Mouse (Mus musculus) retina, adult 2 months (tissue): Measurements from ENCODE around the gene Amt.

ENCODE experiments used
- DNase-seq: peaks from one replicate; pipeline ENCODE4 v3.0.0-alpha.2; 2012; ENCODE audit warnings: low read depth, low spot score

Gene Amt

DNA sequence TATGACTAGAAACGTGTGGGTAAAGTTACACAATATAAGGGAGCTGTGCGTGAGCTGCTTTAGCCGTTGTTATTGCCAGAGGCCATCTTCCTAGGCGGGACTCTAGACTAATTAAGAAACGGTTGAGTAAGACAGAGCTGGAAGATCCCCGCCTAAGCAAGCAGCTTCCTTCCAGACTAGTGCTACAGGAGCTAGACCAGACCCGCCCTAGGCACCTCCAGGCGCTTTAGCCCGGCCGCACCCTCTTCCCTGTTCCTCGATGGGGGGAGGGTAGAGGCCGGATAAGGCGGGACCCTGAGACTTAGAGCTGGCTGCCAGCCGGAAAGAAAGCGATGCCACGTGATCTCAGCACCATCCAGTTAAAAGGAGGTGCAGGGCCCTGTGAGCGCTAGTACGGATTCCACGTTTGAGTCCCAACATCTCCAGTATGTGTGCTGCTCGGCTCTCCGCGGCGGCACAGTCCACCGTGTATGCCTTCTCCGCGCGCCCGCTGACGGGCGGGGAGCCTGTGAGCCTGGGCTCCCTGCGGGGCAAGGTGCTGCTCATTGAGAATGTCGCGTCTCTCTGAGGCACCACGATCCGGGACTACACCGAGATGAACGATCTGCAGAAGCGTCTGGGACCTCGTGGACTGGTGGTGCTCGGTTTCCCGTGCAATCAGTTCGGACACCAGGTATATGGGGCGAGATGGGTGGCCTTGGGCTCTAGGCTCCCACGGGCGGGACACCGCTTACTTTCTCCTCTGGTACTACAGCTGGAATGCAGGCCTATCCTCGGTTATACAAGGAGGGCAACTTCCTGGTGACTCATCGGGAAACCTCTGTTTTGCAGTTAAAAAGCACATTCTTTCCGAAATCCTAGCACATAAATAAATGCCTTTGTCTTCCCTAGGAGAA, 42.5 kb downstream of the Amt start, which contains the start of gene Gpx1:
Gpx1 (plus strand) TSS at position 18 of the 896 bp plus-strand sequence.
- peak; percentile 71 for DNase-seq

- DNase-seq: no peak
Measured at GRCm38 (mm10) chr9:108339886-108340257, 43.2 kb downstream of the Amt start.

- DNase-seq: no peak
Measured at GRCm38 (mm10) chr9:108340258-108341138, 43.8 kb downstream of the Amt start.

GRCm38 (mm10) chr9:108341139-108341475, 44.5 kb downstream of the Amt start:
- DNase-seq: no peak

DNA sequence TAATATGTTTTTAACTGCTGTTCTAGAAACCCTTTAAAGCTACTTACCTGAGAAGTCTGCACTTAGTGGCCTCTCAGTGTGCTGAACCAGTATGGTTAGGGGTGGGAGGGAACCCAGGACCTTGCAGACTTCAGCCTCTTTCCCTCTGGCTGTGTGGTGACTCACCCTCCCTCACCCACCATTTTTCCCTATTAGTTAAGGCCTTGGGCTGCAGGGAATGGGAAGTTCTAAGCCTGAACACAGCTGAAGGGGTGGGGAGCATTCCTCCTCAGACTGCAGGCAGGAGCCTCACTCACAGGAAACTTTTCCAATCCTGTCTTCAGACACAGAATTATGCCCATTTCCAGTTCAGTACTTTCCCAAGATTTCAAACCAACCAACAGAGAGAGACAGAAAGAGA, 45.1 kb downstream of the Amt start:
- no peak for DNase-seq

GRCm38 (mm10) chr9:108342301-108342831, 45.7 kb downstream of the Amt start:
- DNase-seq: no peak

- DNase-seq: no peak
Measured at GRCm38 (mm10) chr9:108343331-108343730, 46.7 kb downstream of the Amt start.

DNA sequence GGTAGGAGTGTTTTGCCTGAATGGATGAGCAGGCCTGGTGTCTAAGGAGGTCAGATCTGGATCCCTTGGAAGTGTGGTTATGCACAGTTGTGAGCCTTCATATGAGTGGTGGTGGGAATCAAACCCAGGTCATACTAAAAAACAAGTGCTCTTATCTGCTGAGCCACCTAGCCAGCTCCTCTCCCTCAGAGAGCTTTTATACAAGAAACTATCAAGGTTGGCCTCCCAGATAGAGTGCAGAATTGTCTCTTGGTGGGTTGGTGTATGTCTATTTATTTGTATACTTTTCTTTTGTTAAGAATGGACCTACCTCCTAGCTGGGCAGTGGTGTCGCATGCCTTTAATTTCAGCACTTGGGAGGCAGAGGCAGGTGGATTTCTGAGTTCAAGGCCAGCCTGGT, 47.2 kb downstream of the Amt start:
- no peak for DNase-seq

- DNase-seq: no peak
Measured at GRCm38 (mm10) chr9:108344471-108344870, 47.8 kb downstream of the Amt start.

GRCm38 (mm10) chr9:108347024-108347423, 50.4 kb downstream of the Amt start:
- no peak for DNase-seq

- DNase-seq: peak; percentile 83
Measured at GRCm38 (mm10) chr9:108347540-108348289, 51.1 kb downstream of the Amt start, which contains the start of gene Usp4. TSS of gene Usp4 (plus strand) at chr9:108347853.

DNA sequence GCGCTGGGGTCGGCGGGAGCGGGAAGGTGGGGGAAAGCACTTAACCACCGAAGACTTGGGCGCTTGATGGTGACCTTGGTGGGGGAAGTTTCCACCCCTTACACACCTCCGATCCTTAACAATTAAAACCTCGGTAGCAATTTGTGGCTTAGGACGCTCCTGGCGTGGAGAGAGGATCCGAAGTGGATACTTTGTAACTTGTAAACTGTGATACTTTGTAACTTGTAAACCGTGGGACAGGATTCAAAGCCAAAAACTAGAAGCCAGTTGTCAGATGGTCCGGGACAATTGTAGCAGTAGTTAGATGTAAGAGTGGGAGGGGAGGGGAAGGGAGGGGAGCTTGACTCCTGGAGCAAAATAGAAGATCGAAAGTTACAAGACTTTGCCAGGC, 51.6 kb downstream of the Amt start:
- no peak for DNase-seq

DNA sequence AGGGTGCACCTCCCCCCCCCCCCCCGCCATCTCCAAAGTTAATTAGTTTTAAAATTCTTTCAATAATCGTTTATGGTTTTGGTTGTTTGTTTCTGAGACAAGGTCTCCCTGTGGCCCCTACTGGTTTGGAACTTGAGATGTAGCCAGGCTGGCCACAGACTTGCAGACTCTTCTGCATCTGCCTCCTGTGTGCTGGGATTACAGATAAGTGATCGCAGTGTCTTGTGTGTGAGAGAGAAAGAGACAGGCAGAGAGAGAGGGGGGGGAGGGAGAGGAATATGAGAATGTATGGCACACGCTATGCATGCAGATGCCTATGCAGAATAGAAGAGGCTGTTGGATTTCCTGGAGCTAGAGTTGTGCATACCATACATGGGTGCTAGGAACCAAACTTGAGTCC, 53.1 kb downstream of the Amt start:
- no peak for DNase-seq
